In the genomic region with DNA sequence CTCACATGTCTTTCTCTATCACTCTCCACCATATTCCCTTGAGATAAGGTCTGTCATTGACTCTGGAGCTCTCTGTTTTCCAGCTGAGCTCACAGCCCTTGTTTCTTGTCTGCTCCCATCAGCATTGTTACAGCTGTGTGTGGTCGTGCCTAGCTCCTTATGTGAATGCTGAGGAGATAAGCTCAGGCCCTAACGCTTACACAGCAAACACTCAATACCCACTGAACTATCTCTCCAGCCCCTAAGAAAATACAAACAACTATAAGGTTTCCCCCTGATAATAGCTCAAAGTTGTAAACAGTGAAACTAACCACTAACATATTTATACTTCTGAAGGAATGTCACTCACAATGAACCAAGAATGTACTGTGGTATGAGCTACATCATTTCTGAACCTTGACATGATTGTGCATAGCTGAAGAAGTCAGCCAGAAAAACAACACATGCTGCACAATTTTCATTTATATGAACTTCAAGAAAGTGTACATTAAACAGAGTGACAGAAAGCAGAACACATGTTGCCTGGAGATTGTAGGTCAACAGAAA, we compare ENCODE assay signal across 20 mouse cellular contexts. TPM values are rescaled to one million over a fixed set of nuclear protein-coding genes. Genes with fewer than 3 reads are reported as not detected.
"Had no signal": no experiment of that assay in that cellular context is flagged by ENCODE, and none has a peak within 500 bp of the region (broad histone marks: within the 10 kb centered on the region; RNA-seq: fewer than 3 reads in every experiment).

No protein-coding gene starts in this region.

- H3K9ac ChIP-seq: intestine, embryonic 15.5 days; limb, embryonic 12.5 days; limb, embryonic 15.5 days; liver, embryonic 12.5 days; liver, embryonic 15.5 days; stomach, embryonic 15.5 days had no signal

- H3K27ac ChIP-seq: intestine, embryonic 15.5 days; left cerebral cortex, adult 2 months; limb, embryonic 12.5 days; limb, embryonic 15.5 days; liver, embryonic 12.5 days; liver, embryonic 15.5 days; stomach, embryonic 15.5 days had no signal

- H3K4me3 ChIP-seq: intestine, embryonic 15.5 days; left cerebral cortex, adult 2 months; limb, embryonic 12.5 days; limb, embryonic 15.5 days; liver, embryonic 12.5 days; liver, embryonic 15.5 days; stomach, embryonic 15.5 days had no signal

- DNase-seq: kidney, adult 18-20 months; kidney, adult 9 months; kidney, postnatal 10 days; kidney, postnatal 36 days; layer of hippocampus, postnatal 36 days; left cerebral cortex, postnatal 4 days; lung, adult 2 months; lung, postnatal 36 days; midbrain, embryonic 14.5 days; right cerebral cortex, postnatal 25 days; spleen, adult 18-20 months; thymus, postnatal 25 days had no signal

- H3K36me3 ChIP-seq: intestine, embryonic 15.5 days; limb, embryonic 12.5 days; limb, embryonic 15.5 days; liver, embryonic 12.5 days; liver, embryonic 15.5 days; stomach, embryonic 15.5 days had no signal

- ATAC-seq: intestine, embryonic 15.5 days; liver, embryonic 12.5 days had no signal

- H3K4me1 ChIP-seq: intestine, embryonic 15.5 days; limb, embryonic 12.5 days; limb, embryonic 15.5 days; liver, embryonic 12.5 days; liver, embryonic 15.5 days; stomach, embryonic 15.5 days had no signal

- H3K9me3 ChIP-seq: intestine, embryonic 15.5 days; limb, embryonic 12.5 days; limb, embryonic 15.5 days; liver, embryonic 12.5 days; liver, embryonic 15.5 days; stomach, embryonic 15.5 days had no signal

- H3K4me2 ChIP-seq: intestine, embryonic 15.5 days; limb, embryonic 12.5 days; limb, embryonic 15.5 days; liver, embryonic 12.5 days; liver, embryonic 15.5 days; midbrain, embryonic 11.5 days; stomach, embryonic 15.5 days had no signal

- H3K27me3 ChIP-seq: intestine, embryonic 15.5 days; limb, embryonic 12.5 days; limb, embryonic 15.5 days; liver, embryonic 12.5 days; liver, embryonic 15.5 days; stomach, embryonic 15.5 days had no signal

RNA-seq across cellular contexts. Expression of gene Tfec, which starts 21.9 kb away (rescaled TPM):
- total RNA-seq: layer of hippocampus, postnatal 36 days; left cerebral cortex, adult 2 months had no signal
